Mouse (Mus musculus) thymus, adult 2 months (tissue): ENCODE results near the gene Atf6. TPM values are rescaled to one million over a fixed set of nuclear protein-coding genes. Genes with fewer than 3 reads are reported as not detected.

Experiments
- DNase-seq: peaks from one replicate; pipeline ENCODE4 v3.0.0; 2021
- H3K27ac ChIP-seq: fragments of 200-500 bp; 2 replicates; pipeline ENCODE4 v1.5.1; 2012; ENCODE audit warnings: low read length, control low read depth; ENCODE audit not compliant: control insufficient read depth, insufficient read depth
- H3K27me3 ChIP-seq: fragments of 200-500 bp; 2 replicates; pipeline ENCODE4 v1.6.1; 2012; ENCODE audit warnings: mild to moderate bottlenecking, low read length, moderate library complexity, mixed read lengths; ENCODE audit not compliant: control insufficient read depth, insufficient read depth
- H3K36me3 ChIP-seq: fragments of 200-500 bp; 2 replicates; pipeline ENCODE4 v1.6.1; 2012; ENCODE audit warnings: mild to moderate bottlenecking, low read length, moderate library complexity; ENCODE audit not compliant: control insufficient read depth, insufficient read depth
- H3K4me1 ChIP-seq: fragments of 200-500 bp; replicated peaks from 2 replicates; pipeline ENCODE4 v1.6.1; 2012; ENCODE audit warnings: low read length; ENCODE audit not compliant: control insufficient read depth, insufficient read depth
- H3K4me3 ChIP-seq: fragments of 200-500 bp; 2 replicates; pipeline ENCODE4 v1.5.1; 2012; ENCODE audit warnings: mild to moderate bottlenecking, low read length, control low read depth, moderate library complexity; ENCODE audit not compliant: control insufficient read depth, insufficient read depth
- CTCF ChIP-seq: fragments of 200-500 bp; IDR thresholded peaks from 2 replicates; pipeline ENCODE4 v1.5.1; 2012; ENCODE audit warnings: mild to moderate bottlenecking, control low read depth, low read length, moderate library complexity, borderline replicate concordance; ENCODE audit not compliant: control insufficient read depth, poor library complexity, insufficient read depth; ENCODE audit errors: extremely low read depth
- POLR2A ChIP-seq: fragments of 200-500 bp; IDR thresholded peaks from 2 replicates; pipeline ENCODE4 v1.6.1; 2012; ENCODE audit warnings: mild to moderate bottlenecking, low read length, control low read depth, moderate library complexity; ENCODE audit not compliant: control insufficient read depth, poor library complexity, insufficient read depth; ENCODE audit errors: extremely low read depth
- WGBS: fragments of 180-500 bp; shearing (Covaris S2); methylation state at CpG from one replicate; pipeline ENCODE4 v1.1.7; 2018; 5-methylcytosine and 5-hydroxymethylcytosine counted together
- polyA plus RNA-seq: library from polyadenylated mRNA; depleted of rRNA; stranded (reverse); fragments of >200 nt; gene quantifications from 2 replicates; pipeline ENCODE4 v1.2.3, GENCODE M21; 2012

The Atf6 gene
- polyA plus RNA-seq, 1 experiment = 7.0 TPM

DNA sequence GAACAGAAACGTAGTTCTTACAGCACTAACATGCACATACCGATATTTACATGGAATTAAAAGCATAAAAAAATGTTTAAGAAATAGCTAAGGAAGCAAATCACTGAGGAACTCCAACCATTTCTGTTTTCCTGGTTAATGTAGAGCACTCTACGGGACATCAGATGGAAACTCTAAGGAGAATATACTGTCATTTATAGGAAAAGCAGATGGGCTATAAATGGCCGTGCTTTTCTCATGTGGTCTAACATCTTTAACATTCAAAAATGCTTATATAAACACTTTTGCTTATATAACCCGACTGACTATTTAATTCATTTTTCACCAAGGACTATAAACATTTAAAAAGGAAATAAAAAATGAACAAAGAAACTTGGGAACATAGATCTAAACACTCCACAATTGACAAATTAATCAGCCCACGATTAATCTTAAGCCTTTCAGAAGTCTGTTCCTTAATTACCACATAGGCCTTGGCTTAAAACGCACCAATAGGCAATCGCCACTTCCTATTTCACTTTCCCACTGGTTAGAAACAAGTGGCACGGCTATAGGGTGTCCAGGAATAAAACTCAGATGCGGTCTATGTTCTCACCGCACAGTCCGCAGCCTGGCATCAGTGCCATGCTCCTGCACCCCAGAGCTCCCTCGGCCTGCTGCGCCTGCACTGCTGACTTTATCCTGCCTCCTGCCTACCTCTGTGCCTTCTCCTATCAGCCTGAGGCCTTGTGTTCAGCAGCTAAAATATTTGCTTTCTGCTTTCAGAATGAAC is 80.8 kb downstream of the Atf6 start:
- peaks cover 3% of the 10 kb centered on the region for H3K4me1 ChIP-seq
- DNase-seq = no peak
- no peak overlapping the region for H3K27ac ChIP-seq
- H3K4me3 ChIP-seq = no peak overlapping the region
- no peak for TF ChIP-seq CTCF
- no peak for TF ChIP-seq POLR2A
- H3K27me3 ChIP-seq = no peaks in the 10 kb centered on the region
- 96% methylated on average over 14 of the region's 14 CpGs for WGBS
- no peaks in the 10 kb centered on the region for H3K36me3 ChIP-seq

DNA sequence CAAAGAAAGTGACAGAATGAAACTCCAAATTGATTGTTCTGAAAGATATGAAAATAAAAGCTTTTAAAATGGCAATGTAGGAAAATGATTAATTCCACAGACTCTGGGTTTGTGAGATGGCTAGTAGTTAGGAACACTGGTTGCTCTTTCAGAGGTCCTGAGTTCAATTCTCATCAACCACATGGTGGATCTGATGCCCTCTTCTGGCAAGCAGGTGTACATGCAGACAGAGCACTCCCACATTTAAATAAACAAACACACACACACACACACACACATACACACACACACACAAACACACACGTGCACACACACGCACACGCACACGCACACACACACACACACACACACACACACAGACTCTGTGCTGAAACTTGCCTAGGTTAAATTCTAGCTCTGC is 89.9 kb downstream of the Atf6 start:
- Histone ChIP-seq H3K27ac (no peak overlapping the region), H3K4me3 (no peak overlapping the region), H3K27me3 (no peaks in the 10 kb centered on the region), H3K36me3 (no peaks in the 10 kb centered on the region), H3K4me1 (no peaks in the 10 kb centered on the region)
- TF ChIP-seq CTCF (no peak), POLR2A (no peak)
- DNase-seq = no peak
- WGBS = 87% methylated on average over 4 of the region's 4 CpGs

DNA sequence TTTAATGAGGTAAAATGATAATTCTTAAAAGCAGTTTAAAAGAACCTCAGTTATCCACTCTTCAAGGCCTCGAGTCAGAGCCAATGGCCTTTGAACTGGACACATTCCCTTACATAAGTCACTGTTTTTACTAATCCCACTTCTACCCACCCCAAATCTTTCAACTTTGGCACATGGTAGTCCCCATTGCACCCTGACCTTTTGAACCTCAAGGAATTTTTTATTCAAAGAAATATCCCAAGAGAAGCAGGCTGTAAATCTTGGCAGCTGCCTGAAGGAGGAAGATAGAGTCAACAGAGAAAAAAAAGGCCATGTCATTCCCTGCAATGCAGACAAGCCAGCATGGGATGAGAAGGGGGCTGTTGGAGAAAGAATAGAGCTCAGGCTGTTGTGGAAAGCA is 93.1 kb downstream of the Atf6 start:
- no peaks in the 10 kb centered on the region for H3K27me3 ChIP-seq
- H3K4me1 ChIP-seq = no peaks in the 10 kb centered on the region
- WGBS = 90% methylated on average over 1 of the region's 1 CpGs
- H3K36me3 ChIP-seq = no peaks in the 10 kb centered on the region
- no peak overlapping the region for H3K27ac ChIP-seq
- H3K4me3 ChIP-seq = no peak overlapping the region
- DNase-seq = no peak
- no peak for TF ChIP-seq CTCF
- TF ChIP-seq POLR2A = no peak

DNA sequence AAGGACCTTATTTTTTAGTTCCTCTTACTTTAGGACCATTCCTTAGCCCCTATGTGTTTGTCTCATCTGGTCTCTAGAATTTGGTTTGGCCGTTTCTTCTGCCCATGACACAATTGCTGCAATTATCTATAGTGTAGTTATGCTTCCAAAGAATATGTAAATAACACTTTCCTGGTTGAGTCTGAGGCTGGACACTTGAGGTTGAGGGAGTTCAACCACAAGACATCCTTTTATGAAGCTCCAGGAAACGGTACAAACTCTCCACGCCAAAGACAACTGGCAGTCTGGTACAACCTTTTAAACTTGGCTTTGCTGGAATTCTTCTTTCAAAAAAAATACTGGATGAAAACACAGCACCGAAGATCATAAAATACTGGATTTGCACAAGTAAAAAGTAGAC is 94.1 kb downstream of the Atf6 start:
- no peak overlapping the region for H3K4me3 ChIP-seq
- no peaks in the 10 kb centered on the region for H3K27me3 ChIP-seq
- H3K4me1 ChIP-seq = no peaks in the 10 kb centered on the region
- H3K36me3 ChIP-seq = no peaks in the 10 kb centered on the region
- no peak for DNase-seq
- no peak overlapping the region for H3K27ac ChIP-seq
- no peak for TF ChIP-seq POLR2A
- 60% methylated on average over 4 of the region's 4 CpGs for WGBS

DNA sequence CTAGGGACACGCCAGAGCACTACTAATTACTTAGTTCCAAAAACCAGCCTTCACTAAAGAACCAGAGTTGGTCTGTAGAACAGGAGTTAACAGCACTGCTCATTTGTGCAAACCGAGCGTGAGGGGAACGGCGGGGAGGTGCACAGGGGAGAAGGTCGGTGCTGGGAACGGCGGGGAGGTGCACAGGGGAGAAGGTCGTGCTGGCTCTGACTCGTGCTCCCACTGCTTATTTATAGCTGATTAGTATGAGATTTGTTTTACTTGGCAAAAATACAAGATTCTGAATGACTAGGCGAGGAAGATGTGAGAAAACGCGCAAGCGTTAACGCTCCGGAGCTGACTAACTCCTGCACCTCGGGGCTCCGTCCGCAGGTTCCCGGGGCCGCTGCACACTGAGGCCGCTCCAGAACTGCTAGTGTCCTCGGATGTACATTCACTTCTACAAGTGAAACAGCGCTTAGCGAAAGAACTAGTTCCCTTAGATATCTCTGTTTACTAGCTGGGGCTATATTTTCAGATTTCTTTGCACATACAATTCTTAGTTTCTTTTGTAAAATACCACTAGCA is 96.1 kb downstream of the Atf6 start:
- H3K4me1 ChIP-seq = no peaks in the 10 kb centered on the region
- no peaks in the 10 kb centered on the region for H3K27me3 ChIP-seq
- H3K4me3 ChIP-seq = no peak overlapping the region
- no peak for DNase-seq
- TF ChIP-seq POLR2A (no peak), CTCF (no peak)
- no peak overlapping the region for H3K27ac ChIP-seq
- 93% methylated on average over 25 of the region's 25 CpGs for WGBS
- H3K36me3 ChIP-seq = no peaks in the 10 kb centered on the region

DNA sequence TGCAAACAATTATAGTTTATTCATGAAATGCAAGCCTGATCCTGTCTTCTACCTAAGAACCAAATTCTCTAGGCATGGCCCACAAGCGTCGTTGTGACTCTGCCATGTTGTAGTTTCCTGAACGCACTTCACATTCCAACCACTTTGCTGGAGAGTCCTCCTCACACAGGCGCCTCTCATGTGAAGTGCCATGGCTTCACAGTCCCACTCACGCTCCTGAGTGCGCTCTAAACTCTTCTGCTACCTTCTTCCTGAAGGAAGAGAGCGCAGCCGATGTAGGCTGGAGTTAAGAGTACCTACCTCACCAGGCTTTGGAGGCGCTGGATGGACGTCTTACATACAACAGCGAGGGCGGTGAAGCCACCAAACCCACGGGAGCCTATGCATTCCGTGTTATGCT is 96.9 kb downstream of the Atf6 start:
- Histone ChIP-seq H3K4me1 (no peaks in the 10 kb centered on the region), H3K27me3 (no peaks in the 10 kb centered on the region), H3K4me3 (no peak overlapping the region), H3K27ac (no peak overlapping the region), H3K36me3 (no peaks in the 10 kb centered on the region)
- no peak for DNase-seq
- 96% methylated on average over 14 of the region's 14 CpGs for WGBS
- TF ChIP-seq CTCF (no peak), POLR2A (no peak)
